Mouse (Mus musculus) adrenal gland, adult 18-20 months (tissue): ENCODE measurements around the gene Ptpn18. TPM values are rescaled to one million over a fixed set of nuclear protein-coding genes. Genes with fewer than 3 reads are reported as not detected.
"Not testable (repeated sequence)": the region's sequence is repeated elsewhere in the genome, so short reads cannot be mapped to it uniquely, and the experiment has no call there.

Source experiments
- DNase-seq, 2 experiments: peaks; one replicate each; pipeline ENCODE4 v3.0.0; 2021 to 2022; ENCODE audit warnings: low spot score in 2 of 2
- microRNA-seq, 2 experiments: library from miRNA; unstranded; fragments of <30 nt; microRNA quantifications; one replicate each; pipeline ENCODE4 v1.2.0; 2021; ENCODE audit warnings: borderline number of aligned reads in 2 of 2
- total RNA-seq, 2 experiments: library from RNA; stranded (reverse); gene quantifications; 1 replicate in 1 of 2; 2 replicates in 1 of 2; pipeline ENCODE4 v1.2.3; 2021

Ptpn18 gene
- total RNA-seq, 2 experiments from 2014 or later = 3.1 to 8.9 TPM

DNA sequence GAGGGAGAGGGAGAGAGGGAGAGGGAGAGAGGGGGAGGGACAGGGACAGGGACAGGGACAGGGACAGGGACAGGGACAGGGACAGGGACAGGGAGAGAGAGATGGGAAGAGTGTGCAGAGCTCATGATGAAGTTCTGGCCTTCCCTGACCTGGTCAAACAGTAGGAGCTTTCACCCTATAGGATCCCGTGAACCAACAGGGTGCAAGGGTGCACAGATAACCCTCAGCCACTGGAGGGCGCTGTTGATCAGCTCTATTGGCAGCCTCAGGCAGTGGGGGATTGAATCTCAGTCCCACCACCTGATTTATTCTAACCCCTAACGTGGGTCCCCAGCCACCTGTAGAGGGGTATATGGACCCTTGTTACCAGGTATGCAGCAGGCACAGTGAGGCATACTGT lies 51.5 kb downstream of the Ptpn18 start:
- DNase-seq = peak; percentile 22 to 37

DNA sequence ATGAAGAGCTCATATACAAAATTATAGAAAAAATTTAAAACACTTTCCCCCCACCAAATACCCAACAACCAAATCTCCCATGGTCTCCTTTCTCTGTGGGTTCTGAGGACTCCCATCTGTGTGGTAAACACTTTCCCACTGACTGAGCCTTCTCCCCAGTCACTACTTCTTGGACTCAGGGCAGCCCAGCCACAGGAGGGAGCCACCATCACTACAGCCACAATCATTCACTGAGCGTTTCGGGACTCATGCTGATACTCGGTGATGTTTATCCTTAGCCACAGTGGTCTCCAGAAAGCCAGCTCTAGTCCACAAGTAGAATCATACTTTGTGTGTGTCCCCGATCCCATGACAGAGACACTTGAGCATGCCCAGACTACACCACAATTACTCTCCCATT lies 53.5 kb downstream of the Ptpn18 start:
- DNase-seq = no peak

DNA sequence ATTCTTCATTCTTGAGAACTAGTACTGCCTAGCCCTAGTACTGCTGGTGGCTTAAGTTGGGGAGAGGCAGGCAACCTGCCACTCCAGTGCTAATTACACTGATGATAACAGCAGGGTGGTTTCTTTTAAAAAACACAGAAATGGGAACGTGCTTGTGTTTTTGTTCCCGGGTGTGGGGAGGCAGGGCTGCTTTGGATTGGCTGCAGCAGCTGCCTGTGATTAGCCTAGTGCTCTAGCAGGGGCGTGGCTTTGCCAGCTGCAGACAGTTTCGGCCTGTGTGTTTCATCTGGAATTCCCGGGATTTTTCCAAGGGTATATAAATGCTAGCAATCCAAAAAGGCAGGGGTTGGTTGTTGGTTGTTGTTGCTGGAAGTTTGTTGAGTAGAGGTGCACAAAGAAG lies 57.0 kb downstream of the Ptpn18 start:
- DNase-seq = no peak

DNA sequence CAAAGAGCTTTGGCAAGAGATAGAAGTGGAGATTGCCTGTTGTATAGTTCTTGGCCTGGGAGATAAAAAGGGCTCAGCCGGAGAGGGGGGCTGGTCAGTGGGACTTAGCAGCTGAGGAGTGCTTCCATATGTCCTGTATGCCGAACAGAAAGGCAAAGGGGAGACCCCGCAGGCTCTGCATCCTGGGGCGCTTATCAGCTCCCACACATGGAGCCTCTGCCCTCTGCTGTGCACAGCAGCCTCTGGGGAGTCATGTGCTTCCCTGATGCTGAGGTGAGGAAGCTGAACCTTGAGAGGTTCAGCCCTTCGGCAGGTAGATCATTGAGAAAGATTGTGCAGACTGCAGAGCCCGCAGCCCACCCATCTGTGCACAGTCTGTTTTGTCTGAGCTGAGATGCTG lies 57.7 kb downstream of the Ptpn18 start:
- not testable (repeated sequence) for DNase-seq

DNA sequence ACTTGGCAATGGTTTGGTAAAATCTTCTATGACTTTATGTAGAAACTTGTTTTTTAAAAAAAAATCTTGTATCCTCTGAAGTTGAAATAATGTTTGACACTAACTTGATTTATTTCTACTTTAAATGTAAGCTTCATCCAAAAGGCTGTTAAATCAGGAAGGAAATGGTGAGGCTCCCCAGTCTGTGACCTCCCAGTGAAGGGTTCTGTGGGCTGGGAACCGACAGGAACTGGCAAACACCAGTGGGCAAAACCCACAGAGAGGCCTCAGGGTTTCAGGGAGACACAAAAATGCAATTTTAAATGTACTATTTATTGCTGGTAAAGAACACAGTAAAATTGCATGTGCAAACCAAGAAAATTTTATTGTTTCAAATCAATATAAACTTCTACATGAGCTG lies 58.2 kb downstream of the Ptpn18 start:
- DNase-seq = not testable (repeated sequence)

DNA sequence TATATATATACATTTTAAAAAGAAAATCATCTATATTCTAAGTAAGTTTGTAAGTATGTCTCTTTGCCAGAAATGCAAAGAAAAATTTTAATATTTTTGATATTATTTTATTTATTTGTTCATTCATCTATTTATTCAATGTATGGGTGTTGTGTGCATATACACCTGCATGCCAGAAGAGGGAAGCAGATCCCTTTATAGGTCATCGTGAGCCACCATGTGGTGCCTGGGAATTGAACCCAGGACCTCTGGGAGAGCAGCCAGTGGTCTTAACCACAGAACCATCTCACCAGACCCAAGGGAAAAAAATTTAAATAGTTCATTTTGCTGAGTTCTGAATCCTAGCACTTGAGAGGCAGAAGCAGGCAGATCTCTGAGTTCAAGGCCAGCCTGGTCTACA lies 58.7 kb downstream of the Ptpn18 start:
- no peak for DNase-seq

DNA sequence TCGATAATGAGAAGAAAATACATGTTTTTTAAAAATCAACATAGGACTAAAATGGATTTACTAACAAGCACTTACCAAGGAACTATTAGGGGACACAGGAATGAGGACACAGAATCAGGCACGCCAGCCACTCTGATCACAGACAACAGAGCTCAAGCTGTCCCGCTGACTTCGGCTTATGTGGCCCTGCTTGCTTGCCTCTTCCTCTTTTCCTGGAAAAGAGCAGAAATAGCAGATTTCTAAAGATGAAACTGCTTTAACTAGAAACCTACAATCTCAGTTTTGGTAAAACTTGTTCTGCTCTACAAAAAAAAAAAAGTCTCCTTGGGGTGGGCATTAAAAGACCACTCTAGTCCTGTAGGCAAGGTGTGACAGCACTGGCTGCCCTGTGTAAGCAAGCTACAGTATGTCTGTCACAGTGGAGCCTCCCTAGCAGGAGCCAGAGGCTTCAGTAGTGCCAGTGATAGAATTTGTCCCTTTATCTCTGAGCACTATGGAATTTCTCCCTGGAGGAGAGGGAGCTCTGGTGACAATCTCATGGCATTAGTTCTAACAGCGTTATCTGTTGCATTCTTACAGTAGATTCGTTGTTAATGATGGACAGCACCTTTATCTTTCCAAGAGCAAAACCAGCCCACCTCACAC lies 62.8 kb downstream of the Ptpn18 start:
- no peak for DNase-seq

DNA sequence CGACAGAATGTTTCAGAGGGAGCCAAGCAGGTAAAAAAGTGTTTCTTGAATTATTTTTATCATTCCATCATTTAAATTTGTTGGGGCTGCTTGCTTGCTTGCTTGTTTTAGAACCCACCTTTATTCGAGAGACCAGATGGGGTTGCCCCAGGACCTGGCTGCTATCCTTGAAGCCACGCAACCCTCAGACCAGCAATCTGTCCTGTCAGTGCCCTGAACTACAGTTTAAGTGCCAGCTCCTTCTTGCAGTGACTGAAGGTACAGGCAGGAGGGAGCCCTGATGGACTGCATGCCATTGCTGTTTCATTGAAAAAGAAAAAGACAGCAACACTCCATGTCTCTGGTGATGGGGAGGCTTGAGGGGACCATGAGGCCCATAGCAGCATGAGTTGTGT lies 63.3 kb downstream of the Ptpn18 start:
- no peak for DNase-seq

DNA sequence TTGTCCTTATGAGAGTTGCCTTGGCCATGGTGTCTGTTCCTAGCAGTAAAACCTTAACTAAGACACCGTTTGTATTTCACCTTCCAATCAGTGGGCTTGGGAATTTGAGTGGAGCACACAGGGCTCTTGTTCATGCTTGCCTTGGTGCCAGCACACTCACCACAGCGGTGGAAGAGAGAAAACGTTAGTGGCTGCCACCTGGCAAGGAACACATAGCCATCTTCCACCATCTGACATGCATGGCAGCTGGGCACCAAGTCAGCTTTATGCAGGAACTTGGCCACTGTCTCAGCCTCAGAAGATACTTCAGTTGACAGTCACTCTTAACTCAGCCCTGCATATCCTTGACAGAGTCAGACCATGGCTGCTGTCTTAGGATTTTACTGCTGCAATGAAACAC lies 64.1 kb downstream of the Ptpn18 start:
- no peak for DNase-seq

Small RNA genes within 50 kb of the gene (microRNA-seq; reads per million reads assigned to microRNA genes)
- 0 to 0.95 reads per million in 2 experiments for gene Mir5103

Other genes with a start within 250 kb of the Ptpn18 start
- gene Ccdc115, start 20.1 kb upstream of the Ptpn18 start, total RNA-seq = 10 to 100 TPM; 16.0 to 18.0 TPM
- 10 to 100 TPM; 65.2 to 68.7 TPM for gene Imp4, start 19.9 kb upstream of the Ptpn18 start, total RNA-seq
- not detected for gene Prss39, start 38.6 kb downstream of the Ptpn18 start, total RNA-seq
- gene Cfc1, start 75.9 kb downstream of the Ptpn18 start, total RNA-seq = not detected
- gene Prss40, start 101.2 kb downstream of the Ptpn18 start, total RNA-seq = not detected
- gene Amer3, start 119.9 kb downstream of the Ptpn18 start, total RNA-seq = under 1 TPM; 0.53 to 0.54 TPM